Mouse (Mus musculus): ENCODE results near the gene Pde6g.

DNA sequence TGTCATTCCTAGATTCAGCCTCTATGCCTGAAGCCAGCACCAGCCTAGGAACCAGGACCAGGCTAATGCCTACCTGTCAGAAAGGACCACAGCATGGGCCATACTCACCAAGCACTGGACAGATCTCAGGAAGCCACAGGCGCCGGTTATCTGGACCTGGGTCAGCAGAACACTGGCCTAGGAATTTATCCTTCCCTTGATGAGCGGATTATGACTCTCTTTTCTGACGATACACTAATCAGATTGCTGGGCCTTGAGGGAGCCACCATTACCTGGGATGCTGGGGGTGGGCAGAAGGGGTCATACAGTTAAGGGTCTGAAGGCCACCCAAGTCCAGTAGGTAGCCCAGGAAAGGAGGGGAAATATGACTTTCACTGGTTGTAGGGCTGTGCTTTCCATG, at the start of gene Pde6g:
- TF ChIP-seq TCF12 (IDR thresholded peaks at IDR 0.05; ENCODE audit: insufficient read depth, poor library complexity, severe bottlenecking) (no peak), TCF3 (IDR thresholded peaks at IDR 0.05; ENCODE audit: insufficient read length, low read depth) (no peak), POLR2AphosphoS2 (IDR thresholded peaks at IDR 0.05; ENCODE audit: insufficient read length, low read depth) (no peak), POLR2A (IDR thresholded peaks at IDR 0.05; ENCODE audit: insufficient read length, low read depth) (no peak), USF1 (IDR thresholded peaks at IDR 0.05; ENCODE audit: low read depth) (no peak), CEBPB (IDR thresholded peaks at IDR 0.05; ENCODE audit: insufficient read depth, poor library complexity, severe bottlenecking) (no peak), MYOG (IDR thresholded peaks at IDR 0.05; ENCODE audit: control insufficient read depth in 1 of 3, insufficient read depth in 1 of 3, insufficient read length in 2 of 3, low read depth in 2 of 3) (no peak), MAX (IDR thresholded peaks at IDR 0.05; ENCODE audit: low read depth) (no peak), E2F4 (IDR thresholded peaks at IDR 0.05; ENCODE audit: insufficient read depth) (no peak)

Measured in myocyte (in vitro differentiated cells).